Mouse (Mus musculus) CD4-positive, CD25-positive, alpha-beta regulatory T cell, adult 2 months (primary cell): ENCODE measurements at regions not wholly inside any gene's neighbourhood (a gene's known extent, or its start where the extent isn't known, plus 50 kb on each side); places are given as distances from the start of the nearest gene placed in this dataset.

Experiments
- DNase-seq: peaks from one replicate; pipeline ENCODE4 v3.0.0-alpha.2; 2012; ENCODE audit warnings: low read depth, low spot score

GRCm38 (mm10) chr15:26469901-26470383 is 161.1 kb downstream of the March11 start:
- peak; percentile 0 for DNase-seq

DNA sequence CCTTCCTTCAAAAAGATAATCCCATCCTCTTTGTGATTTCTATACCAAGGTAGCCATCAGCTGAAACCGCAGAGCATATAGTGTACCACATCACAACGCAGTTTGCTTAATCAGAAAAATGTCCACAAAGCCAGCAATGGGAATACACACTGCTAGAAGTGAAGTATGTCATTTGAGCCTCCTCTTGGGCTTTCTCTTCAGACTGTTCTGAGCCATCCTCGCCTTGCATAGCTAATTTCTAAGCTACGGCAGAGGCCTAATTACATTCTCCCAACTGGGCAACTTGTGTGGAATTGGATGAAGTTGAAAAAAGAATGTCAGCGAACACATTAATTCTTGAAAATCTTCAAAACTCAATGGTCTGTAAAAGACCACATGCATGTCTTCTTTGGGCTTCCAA is 178.5 kb downstream of the March11 start:
- no peak for DNase-seq
